Mouse (Mus musculus): ENCODE data around the gene Apol10a.
"Not testable (repeated sequence)": the region's sequence is repeated elsewhere in the genome, so short reads cannot be mapped to it uniquely, and the experiment has no call there.

Apol10a gene

GRCm38 (mm10) chr15:77476693-77477092, at the start of gene Apol10a:
Gene Apol10a (plus strand): TSS chr15:77477047.
- not testable (repeated sequence) for DNase-seq (ENCODE audit: low spot score in 2 of 2)

- DNase-seq (ENCODE audit: low spot score in 2 of 2) = not testable (repeated sequence)
These were observed 48.0 kb upstream of the Apol10a start for GRCm38 (mm10) chr15:77428690-77429448.

GRCm38 (mm10) chr15:77444746-77445145, 32.1 kb upstream of the Apol10a start:
- not testable (repeated sequence) for DNase-seq (ENCODE audit: low spot score in 2 of 2)

- not testable (repeated sequence) for DNase-seq (ENCODE audit: low spot score in 2 of 2)
These were observed 31.2 kb upstream of the Apol10a start for GRCm38 (mm10) chr15:77445668-77446067.

- DNase-seq (ENCODE audit: low spot score in 2 of 2) = not testable (repeated sequence)
These were observed 29.5 kb upstream of the Apol10a start, which contains the start of gene Apol7b for GRCm38 (mm10) chr15:77447392-77447791. Gene Apol7b (minus strand): TSS chr15:77447492.

GRCm38 (mm10) chr15:77449927-77450326, 26.9 kb upstream of the Apol10a start:
- not testable (repeated sequence) for DNase-seq (ENCODE audit: low spot score in 2 of 2)

GRCm38 (mm10) chr15:77474699-77475390, 2.0 kb upstream of the Apol10a start:
- DNase-seq (ENCODE audit: low spot score in 2 of 2) = not testable (repeated sequence)

GRCm38 (mm10) chr15:77482140-77482794, 5.4 kb downstream of the Apol10a start:
- no peak for DNase-seq (ENCODE audit: low spot score in 2 of 2)

GRCm38 (mm10) chr15:77493181-77493580, 16.3 kb downstream of the Apol10a start:
- not testable (repeated sequence) for DNase-seq (ENCODE audit: low spot score in 2 of 2)

- not testable (repeated sequence) for DNase-seq (ENCODE audit: low spot score in 2 of 2)
These were observed 17.8 kb downstream of the Apol10a start for GRCm38 (mm10) chr15:77494694-77495093.

GRCm38 (mm10) chr15:77507966-77508365, 31.1 kb downstream of the Apol10a start, which contains the start of gene Apol11a:
Gene Apol11a (plus strand): TSS chr15:77508271.
- DNase-seq (ENCODE audit: low spot score in 2 of 2) = not testable (repeated sequence)

- DNase-seq (ENCODE audit: low spot score in 2 of 2) = not testable (repeated sequence)
These were observed 43.7 kb downstream of the Apol10a start for GRCm38 (mm10) chr15:77520596-77520995.

- DNase-seq (ENCODE audit: low spot score in 2 of 2) = peak; percentile 48 to 56
These were observed 46.5 kb downstream of the Apol10a start for GRCm38 (mm10) chr15:77523186-77523843.

GRCm38 (mm10) chr15:77533216-77533615, 56.4 kb downstream of the Apol10a start, which contains the start of gene Apol7c:
Gene Apol7c (minus strand): TSS chr15:77533316.
- DNase-seq (ENCODE audit: low spot score in 2 of 2) = no peak

- not testable (repeated sequence) for DNase-seq (ENCODE audit: low spot score in 2 of 2)
These were observed 62.4 kb downstream of the Apol10a start for GRCm38 (mm10) chr15:77539221-77539620.

Data from cerebellum, postnatal 4 days (tissue).